Mouse (Mus musculus): ENCODE data around the gene Stim1. TPM values are rescaled to one million over a fixed set of nuclear protein-coding genes. Genes with fewer than 3 reads are reported as not detected.

The Stim1 gene
- total and polyA plus RNA-seq, 3 experiments, result 10.2 to 26.6 (median 23.9) TPM

DNA sequence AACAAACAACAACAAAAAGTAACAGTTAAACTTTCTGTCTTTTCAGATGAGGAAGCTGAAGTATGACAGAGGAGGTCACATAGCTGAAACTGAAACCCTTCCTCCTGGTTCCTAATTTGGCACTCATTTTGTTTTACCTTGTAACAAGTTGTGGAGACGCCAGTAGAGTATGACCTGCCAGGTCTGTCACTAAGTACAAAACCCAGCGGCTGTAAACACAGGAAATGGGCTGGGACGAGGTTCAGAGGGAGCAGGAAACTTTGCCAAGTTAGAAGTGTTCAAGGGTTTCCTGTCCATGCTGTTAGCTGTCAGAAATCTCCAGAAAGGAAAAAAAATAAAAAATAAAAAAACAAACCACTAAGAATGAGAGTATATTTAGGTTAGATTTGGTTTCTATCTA is 70.3 kb downstream of the Stim1 start:
- peaks cover 0 to 26% of the 10 kb centered on the region in 2 experiments; a peak in 2 of 4 replicates for H3K4me1 ChIP-seq (ENCODE audit: control insufficient read depth in 1 of 2, insufficient read depth in 2 of 2)
- no peaks in the 10 kb centered on the region for H3K79me2 ChIP-seq (replicated peaks; ENCODE audit: control insufficient read depth, extremely low read depth, insufficient read depth, poor library complexity, severe bottlenecking)
- no peaks in the 10 kb centered on the region for H3K27me3 ChIP-seq (replicated peaks)
- no peak overlapping the region for H3K4me3 ChIP-seq (replicated peaks in 1 of 3; ENCODE audit: low read depth in 2 of 3, low read length in 2 of 3, poor library complexity in 1 of 3)
- in situ Hi-C loops (cut with MboI; ENCODE audit: low pct_ligation_motif_present, low pct_unique_long_range_greater_than_20kb, low sequenced_read_pairs) (no loop called here), dilution Hi-C loops (cut with MboI; ENCODE audit: extremely low pct_ligation_motif_present, extremely low pct_unique_long_range_greater_than_20kb, low sequenced_read_pairs) (no loop called here)
- peak; percentile 46; the same call in 1 of the 2 replicates for TF ChIP-seq IRF4 (IDR thresholded peaks at IDR 0.05; ENCODE audit: low read depth, low read length)
- TF ChIP-seq BHLHE40 (IDR thresholded peaks at IDR 0.05; ENCODE audit: low read depth, low read length), result no peak
- peak; percentile 38; the same call in 1 of the 2 replicates for TF ChIP-seq MEF2A (IDR thresholded peaks at IDR 0.05; ENCODE audit: borderline replicate concordance, low read depth, low read length)
- no peak for TF ChIP-seq MAX (IDR thresholded peaks at IDR 0.05; ENCODE audit: low read length)
- peak; percentile 28 for DNase-seq (ENCODE audit: extremely low read depth)
- H3K4me2 ChIP-seq (ENCODE audit: insufficient read depth, low read depth, poor library complexity, severe bottlenecking), result peak overlapping the region; percentile 29; the same call in 1 of the 2 replicates
- H3K36me3 ChIP-seq (replicated peaks in 1 of 2; ENCODE audit: control insufficient read depth in 1 of 2, insufficient read depth in 1 of 2, low read length in 1 of 2), result no peaks in the 10 kb centered on the region
- H3K27ac ChIP-seq (ENCODE audit: insufficient read depth, low read depth), result no peak overlapping the region
- H3K9me3 ChIP-seq (replicated peaks; ENCODE audit: low read length), result no peaks in the 10 kb centered on the region
- H3K9ac ChIP-seq (ENCODE audit: insufficient read depth, low read depth), result no peak overlapping the region; the same call in 1 of the 2 replicates

DNA sequence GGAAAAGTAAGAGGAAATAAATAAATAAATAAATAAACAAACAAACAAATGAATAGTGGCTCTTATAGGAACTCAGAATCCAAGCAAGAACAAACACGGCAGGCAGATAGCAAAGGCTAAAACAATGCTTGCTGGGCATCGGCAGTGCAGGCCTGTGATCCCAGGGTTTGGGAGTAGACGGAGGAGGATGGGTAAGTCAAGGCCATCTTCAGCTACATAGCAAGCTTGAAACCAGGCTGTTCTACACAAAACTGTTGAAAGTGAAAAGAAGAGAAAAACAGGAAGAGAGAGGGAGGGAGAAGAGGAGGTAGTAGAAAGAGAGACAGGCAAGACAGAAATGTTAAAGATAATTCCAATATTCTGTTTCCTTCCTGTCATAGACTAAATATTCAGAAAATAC is 71.3 kb downstream of the Stim1 start:
- H3K4me1 ChIP-seq (ENCODE audit: control insufficient read depth in 1 of 2, insufficient read depth in 2 of 2), result peaks cover 0 to 22% of the 10 kb centered on the region in 2 experiments; a peak in 2 of 4 replicates
- no peak overlapping the region for H3K27ac ChIP-seq (ENCODE audit: insufficient read depth, low read depth)
- H3K9ac ChIP-seq (ENCODE audit: insufficient read depth, low read depth), result no peak overlapping the region
- H3K4me3 ChIP-seq (replicated peaks in 1 of 3; ENCODE audit: low read depth in 2 of 3, low read length in 2 of 3, poor library complexity in 1 of 3), result no peak overlapping the region
- no peaks in the 10 kb centered on the region for H3K79me2 ChIP-seq (replicated peaks; ENCODE audit: control insufficient read depth, extremely low read depth, insufficient read depth, poor library complexity, severe bottlenecking)
- dilution Hi-C loops (cut with MboI; ENCODE audit: extremely low pct_ligation_motif_present, extremely low pct_unique_long_range_greater_than_20kb, low sequenced_read_pairs) (no loop called here), in situ Hi-C loops (cut with MboI; ENCODE audit: low pct_ligation_motif_present, low pct_unique_long_range_greater_than_20kb, low sequenced_read_pairs) (no loop called here)
- H3K4me2 ChIP-seq (ENCODE audit: insufficient read depth, low read depth, poor library complexity, severe bottlenecking), result no peak overlapping the region
- no peaks in the 10 kb centered on the region for H3K27me3 ChIP-seq (replicated peaks)
- DNase-seq (ENCODE audit: extremely low read depth), result no peak
- H3K36me3 ChIP-seq (replicated peaks in 1 of 2; ENCODE audit: control insufficient read depth in 1 of 2, insufficient read depth in 1 of 2, low read length in 1 of 2), result no peaks in the 10 kb centered on the region
- H3K9me3 ChIP-seq (replicated peaks; ENCODE audit: low read length), result no peaks in the 10 kb centered on the region
- TF ChIP-seq RAD21 (IDR thresholded peaks at IDR 0.05; ENCODE audit: low read depth, low read length) (no peak), E2F4 (IDR thresholded peaks at IDR 0.05; ENCODE audit: insufficient replicate concordance, low read depth, low read length) (no peak), ZC3H11A (IDR thresholded peaks at IDR 0.05; ENCODE audit: low read depth, low read length) (no peak), TBP (conservative IDR thresholded peaks at IDR 0.05; ENCODE audit: low read depth, low read length) (no peak), KAT2A (IDR thresholded peaks at IDR 0.05; ENCODE audit: insufficient replicate concordance, low read length) (no peak), CTCF (conservative IDR thresholded peaks at IDR 0.05 in 1 of 2, IDR thresholded peaks at IDR 0.05 in 1 of 2; ENCODE audit: low read depth in 2 of 2, low read length in 2 of 2) (no peak), EP300 (IDR thresholded peaks at IDR 0.05; ENCODE audit: low read length) (no peak)

GRCm38 (mm10) chr7:102345893-102346292 is 78.3 kb downstream of the Stim1 start:
- TF ChIP-seq CHD2 (IDR thresholded peaks at IDR 0.05; ENCODE audit: low read length), result no peak
- no peak for TF ChIP-seq ZKSCAN1 (IDR thresholded peaks at IDR 0.05; ENCODE audit: borderline replicate concordance, low read depth, low read length)
- no peak for TF ChIP-seq ZNF384 (IDR thresholded peaks at IDR 0.05; ENCODE audit: low read depth, low read length)
- no peak for TF ChIP-seq NELFE (IDR thresholded peaks at IDR 0.05; ENCODE audit: low read depth, low read length)
- no peak for TF ChIP-seq RCOR1 (conservative IDR thresholded peaks at IDR 0.05; ENCODE audit: low read depth, low read length)
- TF ChIP-seq TCF12 (IDR thresholded peaks at IDR 0.05; ENCODE audit: low read depth, low read length), result no peak
- no peak for TF ChIP-seq USF1 (IDR thresholded peaks at IDR 0.05; ENCODE audit: low read depth, low read length)
- TF ChIP-seq E2F4 (IDR thresholded peaks at IDR 0.05; ENCODE audit: insufficient replicate concordance, low read depth, low read length), result no peak
- no peak for TF ChIP-seq ZMIZ1 (IDR thresholded peaks at IDR 0.05; ENCODE audit: low read depth, low read length)
- no peak for TF ChIP-seq ETS1 (conservative IDR thresholded peaks at IDR 0.05; ENCODE audit: low read depth, low read length)
- no peak for TF ChIP-seq EP300 (IDR thresholded peaks at IDR 0.05; ENCODE audit: low read length)
- TF ChIP-seq GABPA (IDR thresholded peaks at IDR 0.05; ENCODE audit: insufficient replicate concordance, low read depth, low read length), result no peak
- no peak for TF ChIP-seq BHLHE40 (IDR thresholded peaks at IDR 0.05; ENCODE audit: low read depth, low read length)
- no peak for TF ChIP-seq TBP (conservative IDR thresholded peaks at IDR 0.05; ENCODE audit: low read depth, low read length)
- TF ChIP-seq USF2 (conservative IDR thresholded peaks at IDR 0.05; ENCODE audit: low read depth, low read length), result no peak
- no peak for TF ChIP-seq PAX5 (IDR thresholded peaks at IDR 0.05; ENCODE audit: low read length)
- TF ChIP-seq IRF4 (IDR thresholded peaks at IDR 0.05; ENCODE audit: low read depth, low read length), result no peak
- H3K4me1 ChIP-seq (ENCODE audit: control insufficient read depth in 1 of 2, insufficient read depth in 2 of 2), result peaks cover 0 to 22% of the 10 kb centered on the region in 2 experiments; a peak in 2 of 4 replicates
- no peaks in the 10 kb centered on the region for H3K9me3 ChIP-seq (replicated peaks; ENCODE audit: low read length)
- H3K9ac ChIP-seq (ENCODE audit: insufficient read depth, low read depth), result no peak overlapping the region
- dilution Hi-C loops (cut with MboI; ENCODE audit: extremely low pct_ligation_motif_present, extremely low pct_unique_long_range_greater_than_20kb, low sequenced_read_pairs) (no loop called here), in situ Hi-C loops (cut with MboI; ENCODE audit: low pct_ligation_motif_present, low pct_unique_long_range_greater_than_20kb, low sequenced_read_pairs) (no loop called here)
- DNase-seq (ENCODE audit: extremely low read depth), result no peak
- H3K36me3 ChIP-seq (replicated peaks in 1 of 2; ENCODE audit: control insufficient read depth in 1 of 2, insufficient read depth in 1 of 2, low read length in 1 of 2), result no peaks in the 10 kb centered on the region
- no peak overlapping the region for H3K4me3 ChIP-seq (replicated peaks in 1 of 3; ENCODE audit: low read depth in 2 of 3, low read length in 2 of 3, poor library complexity in 1 of 3)
- no peaks in the 10 kb centered on the region for H3K27me3 ChIP-seq (replicated peaks)
- no peak overlapping the region for H3K4me2 ChIP-seq (ENCODE audit: insufficient read depth, low read depth, poor library complexity, severe bottlenecking)
- no peaks in the 10 kb centered on the region for H3K79me2 ChIP-seq (replicated peaks; ENCODE audit: control insufficient read depth, extremely low read depth, insufficient read depth, poor library complexity, severe bottlenecking)
- no peak overlapping the region for H3K27ac ChIP-seq (ENCODE audit: insufficient read depth, low read depth)

Data from CH12.LX (cell line).